ENCODE assay signal across 9 mouse cellular contexts in genomic region chr13:113612141-113612950, GRCm38 (mm10). TPM values are rescaled to one million over a fixed set of nuclear protein-coding genes. Genes with fewer than 3 reads are reported as not detected.
DNase-seq lines count a peak whose midpoint lies in the region; ATAC-seq and TF ChIP-seq lines count a peak whose summit lies in the region.
"Had no signal": no experiment of that assay in that cellular context is flagged by ENCODE, and none has a peak within 500 bp of the region (broad histone marks: within the 10 kb centered on the region; RNA-seq: fewer than 3 reads in every experiment).

No protein-coding gene starts in this region.

- peak overlapping the region; percentile 90 for H3K4me2 ChIP-seq in hindbrain, embryonic 13.5 days
- peak overlapping the region; percentile 97 for H3K4me2 ChIP-seq in limb, embryonic 13.5 days (replicated peaks)

- H3K27ac ChIP-seq in ES-E14 (ENCODE audit: insufficient read depth, low read depth, low read length, poor library complexity, severe bottlenecking): no peak overlapping the region
- H3K27ac ChIP-seq in hindbrain, embryonic 13.5 days: 0 out of 2 replicates have a peak overlapping the region, but pooled peaks have one; percentile 40
- 0 out of 2 replicates have a peak overlapping the region, but pooled peaks have one; percentile 34 for H3K27ac ChIP-seq in limb, embryonic 13.5 days
- H3K27ac ChIP-seq: macrophage had no signal

- H3K4me1 ChIP-seq in ES-E14 (ENCODE audit: control insufficient read depth in 2 of 2, insufficient read depth in 2 of 2, low read length in 2 of 2, poor library complexity in 1 of 2): peaks cover 6 to 19% of the 10 kb centered on the region in 2 experiments
- H3K4me1 ChIP-seq in hindbrain, embryonic 13.5 days (replicated peaks): peaks cover 87% of the 10 kb centered on the region
- peaks cover 88% of the 10 kb centered on the region for H3K4me1 ChIP-seq in limb, embryonic 13.5 days

- peaks cover 3% of the 10 kb centered on the region; the same call in 1 of the 2 replicates for H3K27me3 ChIP-seq in hindbrain, embryonic 13.5 days
- H3K27me3 ChIP-seq in limb, embryonic 13.5 days: no peaks in the 10 kb centered on the region

- no peak for ATAC-seq in hindbrain, embryonic 13.5 days (ENCODE audit: low FRiP score)
- ATAC-seq in limb, embryonic 13.5 days (ENCODE audit: low FRiP score, low read depth): no peak
- ATAC-seq in CD4-positive, CD25-positive, alpha-beta regulatory T cell, adult 4 months: no peak

- DNase-seq in cerebellum, adult 9-10 months: peak; percentile 14
- no peak for DNase-seq in cerebellum, postnatal 4 days (ENCODE audit: low spot score in 2 of 2)
- no peak for DNase-seq in ES-E14 (ENCODE audit: low read depth, low spot score)
- no peak for DNase-seq in spleen, postnatal 10 days (ENCODE audit: low spot score in 2 of 2)
- no peak for DNase-seq in right cerebral cortex, postnatal 4 days

- peak overlapping the region; percentile 29; the same call in 1 of the 2 replicates for H3K9ac ChIP-seq in ES-E14 (ENCODE audit: insufficient read depth, low read depth, low read length, poor library complexity, severe bottlenecking)
- H3K9ac ChIP-seq in hindbrain, embryonic 13.5 days: no peak overlapping the region; the same call in 1 of the 2 replicates
- peak overlapping the region; percentile 52; the same call in 1 of the 2 replicates for H3K9ac ChIP-seq in limb, embryonic 13.5 days

- in situ Hi-C loops in ES-E14 (cut with MboI; ENCODE audit: low sequenced_read_pairs in 2 of 2, unreplicated experiment in 2 of 2): no loop called here

- peaks cover 25% of the 10 kb centered on the region; the same call in 1 of the 2 replicates for H3K36me3 ChIP-seq in ES-E14 (ENCODE audit: control insufficient read depth, insufficient read depth, low read length, poor library complexity, severe bottlenecking)
- no peaks in the 10 kb centered on the region for H3K36me3 ChIP-seq in hindbrain, embryonic 13.5 days
- H3K36me3 ChIP-seq in limb, embryonic 13.5 days: peaks cover 21% of the 10 kb centered on the region

- 69% methylated on average over 24 of the region's 24 CpGs for WGBS in hindbrain, embryonic 13.5 days
- WGBS in limb, embryonic 13.5 days: 47% methylated on average over 24 of the region's 24 CpGs

- no peaks in the 10 kb centered on the region for H3K9me3 ChIP-seq in ES-E14 (ENCODE audit: control insufficient read depth, insufficient read depth, low read depth, low read length)
- H3K9me3 ChIP-seq in hindbrain, embryonic 13.5 days: no peaks in the 10 kb centered on the region
- H3K9me3 ChIP-seq in limb, embryonic 13.5 days: no peaks in the 10 kb centered on the region

- H3K4me3 ChIP-seq in ES-E14 (ENCODE audit: insufficient read depth in 1 of 2, low read depth in 1 of 2, low read length in 2 of 2, poor library complexity in 1 of 2, severe bottlenecking in 1 of 2): peak overlapping the region; percentile 16 to 41; a peak in 3 of 4 replicates
- peak overlapping the region; percentile 88; the same call in 1 of the 2 replicates for H3K4me3 ChIP-seq in hindbrain, embryonic 13.5 days
- H3K4me3 ChIP-seq in limb, embryonic 13.5 days: peak overlapping the region; percentile 88

TF ChIP-seq in ES-E14, 5 proteins besides CTCF, POLR2A, EP300 and RAD21:
- TF ChIP-seq ZNF384 (IDR thresholded peaks at IDR 0.05; ENCODE audit: low read depth, low read length) (no peak), MAFK (IDR thresholded peaks at IDR 0.05; ENCODE audit: insufficient read depth, low read depth, low read length) (no peak), ZC3H11A (IDR thresholded peaks at IDR 0.05; ENCODE audit: borderline replicate concordance, low read depth, low read length) (no peak), CHD2 (IDR thresholded peaks at IDR 0.05; ENCODE audit: low read depth, low read length) (no peak), HCFC1 (IDR thresholded peaks at IDR 0.05; ENCODE audit: borderline replicate concordance, insufficient read depth, low read length) (no peak)

RNA-seq across cellular contexts. Expression of gene Snx18, which starts 6.0 kb away (rescaled TPM):
- total RNA-seq in ES-E14 (2012; rRNA removed): 45.6 and 47.5 TPM in 2 replicates
- 10.8 and 11.2 TPM in 2 replicates for polyA plus RNA-seq in hindbrain, embryonic 13.5 days (2015; fragmentation: Nextera tagmentation; extraction: Ambion mirVana)
- 23.2 and 23.5 TPM in 2 replicates for polyA plus RNA-seq in limb, embryonic 13.5 days (2015; fragmentation: Nextera tagmentation; extraction: Ambion mirVana)
- 10 to 100 TPM in 1 of 2 experiments, 1 to 10 TPM in 1; 6.0 to 11.5 TPM for polyA plus RNA-seq in CD4-positive, CD25-positive, alpha-beta regulatory T cell, adult 4 months (2017; shearing (Covaris generic))

RNA-seq across cellular contexts. Expression of gene Hspb3, which starts 51.1 kb away (rescaled TPM):
- total RNA-seq in ES-E14 (2012; rRNA removed): 0.32 TPM in 1 of 2 replicates, not detected in the other
- 0.35 TPM in 1 of 2 replicates, not detected in the other for polyA plus RNA-seq in hindbrain, embryonic 13.5 days (2015; fragmentation: Nextera tagmentation; extraction: Ambion mirVana)
- polyA plus RNA-seq in limb, embryonic 13.5 days (2015; fragmentation: Nextera tagmentation; extraction: Ambion mirVana): 10.9 TPM in 2 replicates
- polyA plus RNA-seq in CD4-positive, CD25-positive, alpha-beta regulatory T cell, adult 4 months (2017; shearing (Covaris generic)): not detected
- polyA plus RNA-seq: macrophage had no signal

Comparison
In these comparisons a context has a peak if more than half of its experiments do, and no peak if none do; other contexts are left out.
1. H3K4me3 ChIP-seq: peak in every context shown above with its lines; median percentile 88 in hindbrain, embryonic 13.5 days; 88 in limb, embryonic 13.5 days; 28 in ES-E14.